Mouse (Mus musculus): ENCODE results near the gene Cep350.

Gene Cep350

DNA sequence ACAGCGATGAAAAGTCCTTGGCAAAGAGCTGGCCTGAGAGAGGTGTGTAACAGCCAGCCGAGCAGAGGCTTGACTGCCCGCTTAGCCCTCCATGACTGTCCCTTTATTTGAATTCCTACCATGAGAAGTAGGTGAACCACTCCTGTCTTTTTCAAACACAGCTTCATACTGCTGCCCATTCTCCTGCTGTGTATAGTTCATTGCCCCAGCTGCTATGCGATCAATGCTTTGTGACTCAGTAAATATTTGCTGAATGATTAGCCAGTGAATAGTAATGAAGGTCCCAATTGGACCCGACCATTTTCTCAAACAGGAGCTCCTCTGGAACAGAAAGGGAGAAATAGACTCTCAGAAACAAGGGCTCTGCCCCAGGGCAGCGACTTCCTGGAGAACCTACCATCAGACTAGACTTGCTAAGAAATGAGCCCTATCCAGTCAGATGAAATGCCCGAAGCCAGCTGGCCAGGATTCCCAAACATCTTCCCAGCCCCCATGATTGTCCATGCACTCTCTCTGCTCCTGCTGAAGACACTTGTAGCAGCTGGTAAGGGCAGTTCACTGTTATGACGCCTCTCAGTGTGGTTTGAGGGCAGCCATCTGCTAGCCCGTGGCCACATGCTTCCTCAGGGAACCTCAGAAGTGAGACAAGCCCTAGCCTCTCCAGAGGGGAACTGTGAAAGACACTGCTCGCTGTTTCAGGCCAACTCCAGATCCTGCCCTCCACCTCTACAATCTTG lies 163.2 kb downstream of the Cep350 start:
- DNase-seq (ENCODE audit: low spot score): no peak

DNA sequence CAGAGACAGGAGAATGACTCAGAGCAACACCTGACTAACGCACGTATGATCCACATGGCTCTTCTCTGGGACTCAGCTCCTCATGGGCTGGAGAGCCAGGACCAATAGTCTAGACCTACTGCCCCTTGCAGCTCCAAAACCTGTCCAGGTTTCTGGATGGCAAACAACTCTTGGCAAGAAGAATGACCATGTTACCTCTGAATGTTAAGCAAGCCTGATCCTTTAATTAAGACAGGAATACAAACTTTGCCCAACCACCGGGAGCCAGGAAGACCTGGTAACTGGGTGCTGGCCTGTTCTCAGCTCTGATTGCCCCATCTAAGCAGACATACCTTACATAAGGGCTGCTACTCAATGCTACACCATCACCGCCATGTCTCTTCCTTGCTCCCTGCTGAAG lies 164.8 kb downstream of the Cep350 start:
- DNase-seq (ENCODE audit: low spot score): no peak

DNA sequence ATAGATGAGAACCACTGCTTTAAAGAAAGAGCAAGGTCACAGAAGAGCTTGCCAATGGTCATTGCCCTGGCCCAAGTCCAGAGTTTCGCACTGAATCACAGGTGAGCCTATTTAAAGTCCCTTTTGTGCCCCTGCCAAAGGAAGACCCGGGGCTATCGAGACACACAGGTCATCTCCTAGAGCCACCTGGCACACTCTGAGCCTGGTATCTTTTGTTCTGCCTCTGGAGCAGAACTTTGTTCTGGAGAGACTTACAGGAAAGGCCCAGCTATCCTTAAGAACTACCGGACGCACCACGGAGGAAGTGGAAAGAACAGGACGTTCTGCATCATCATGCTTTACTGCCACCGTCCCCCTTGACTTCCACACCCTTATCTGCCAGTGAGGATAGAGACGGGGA lies 167.4 kb downstream of the Cep350 start:
- DNase-seq (ENCODE audit: low spot score): no peak

DNA sequence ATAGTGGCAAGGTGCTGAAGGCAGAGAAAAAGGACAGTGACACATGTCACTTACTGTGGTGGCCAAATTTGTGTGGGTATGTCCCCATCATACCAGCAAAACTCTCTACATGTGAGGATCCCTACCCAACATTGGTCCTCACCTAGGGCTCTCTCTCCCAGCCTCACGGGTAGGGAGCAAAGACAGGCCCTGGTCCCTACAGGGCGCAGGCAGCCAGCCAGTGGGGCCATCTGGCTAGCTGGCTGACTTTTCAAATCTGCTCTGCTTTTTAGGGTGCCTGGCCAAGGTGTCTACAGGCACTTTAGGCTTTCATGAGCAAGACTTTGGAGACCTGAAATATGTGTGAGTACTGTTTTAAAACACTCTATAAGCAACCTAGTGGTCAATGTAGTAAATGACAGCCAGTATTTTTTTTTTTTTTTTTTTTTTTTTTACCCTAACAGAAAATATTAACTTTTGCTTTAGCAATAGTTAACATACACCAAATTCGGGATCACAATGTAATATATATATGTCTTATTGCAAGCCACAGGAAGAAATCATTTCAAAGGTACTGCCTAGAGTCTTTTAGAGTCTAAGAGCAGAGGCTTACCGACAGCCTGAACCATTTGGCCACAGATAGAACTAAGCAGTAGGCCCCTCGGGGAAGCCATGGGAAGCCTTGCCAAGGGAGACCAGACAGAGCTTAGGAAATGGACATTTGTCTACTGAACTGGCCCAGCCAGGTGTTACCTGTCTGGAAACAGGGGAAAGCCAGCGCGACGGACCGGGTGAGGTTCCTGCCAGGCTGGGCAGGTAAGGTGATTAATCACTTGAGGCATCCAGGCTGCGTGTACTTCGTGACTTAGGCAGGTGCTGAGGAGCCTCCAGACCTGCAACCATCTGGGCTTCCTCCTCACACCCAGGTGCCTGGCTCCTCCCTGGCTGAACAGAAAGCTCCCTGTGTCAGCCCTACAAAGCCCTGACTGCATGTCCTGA lies 171.8 kb downstream of the Cep350 start:
- DNase-seq (ENCODE audit: low spot score): no peak

DNA sequence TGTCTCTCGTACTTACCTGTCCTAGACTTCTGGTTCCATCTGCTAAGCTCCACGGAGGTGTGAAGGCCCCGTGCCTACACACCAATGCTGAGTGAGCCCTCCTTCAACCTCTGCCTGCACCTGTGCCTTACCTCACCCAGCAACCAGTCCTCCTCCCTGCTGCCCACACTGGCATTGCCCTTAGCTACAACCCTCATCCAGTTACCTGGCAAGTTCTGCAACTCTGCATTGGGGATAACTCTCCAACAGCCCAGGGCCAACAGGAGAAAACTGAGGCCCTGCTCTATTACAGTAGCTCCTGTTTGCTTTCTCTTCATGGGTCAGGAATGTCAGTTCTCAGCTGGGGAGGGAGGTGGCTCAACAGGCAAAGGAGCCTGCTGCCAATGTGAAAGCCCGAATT lies 175.1 kb downstream of the Cep350 start:
- no peak for DNase-seq (ENCODE audit: low spot score)

DNA sequence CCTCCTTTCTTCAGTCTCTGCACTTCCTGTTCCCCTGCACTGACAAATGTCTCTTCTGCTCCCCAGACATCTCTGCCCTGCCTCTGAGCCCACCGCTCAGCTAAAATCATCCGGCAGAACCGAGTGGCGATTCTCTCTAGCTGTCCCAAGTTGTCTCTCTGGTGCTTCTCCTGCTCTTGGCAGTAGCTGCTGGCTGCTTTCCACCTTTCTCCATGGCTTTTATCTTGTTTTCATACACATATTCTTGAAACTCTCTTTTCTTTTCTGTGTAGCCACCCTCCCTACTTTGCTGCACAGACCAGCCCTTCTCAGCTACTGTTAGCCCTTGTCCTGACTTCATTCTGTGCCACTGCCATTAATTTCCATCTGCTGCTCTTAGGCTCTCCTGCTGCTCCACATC lies 175.6 kb downstream of the Cep350 start:
- no peak for DNase-seq (ENCODE audit: low spot score)

DNA sequence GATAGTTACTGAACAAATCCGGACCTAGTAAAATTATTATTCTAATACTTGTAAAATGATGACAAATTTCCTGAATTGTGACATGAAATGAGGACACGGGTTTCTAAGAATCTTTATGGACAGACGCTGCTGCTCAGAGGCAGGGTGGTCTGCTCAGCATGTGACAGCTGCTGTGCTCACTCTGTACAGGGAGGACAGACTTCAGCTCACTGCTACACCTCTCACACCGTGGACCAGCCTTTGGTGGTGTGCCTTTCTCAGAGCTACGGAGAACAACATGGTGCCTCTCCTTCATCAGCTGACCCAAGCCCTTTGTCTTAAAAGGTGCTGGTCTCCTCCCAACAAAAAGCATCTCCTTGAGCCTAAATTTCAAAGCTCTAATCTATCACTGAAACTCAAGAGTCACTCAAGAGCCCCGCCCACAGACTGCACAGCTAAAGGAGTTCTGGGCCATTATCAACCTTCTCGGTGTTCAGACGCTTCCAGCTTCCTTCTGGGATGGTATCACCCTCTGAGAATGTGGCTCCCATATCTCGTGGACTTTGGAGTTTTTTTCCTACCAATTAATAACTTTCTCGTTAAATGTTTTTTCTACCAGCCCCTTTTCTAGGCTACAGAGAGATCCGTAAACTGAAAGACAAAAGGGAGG lies 176.2 kb downstream of the Cep350 start:
- DNase-seq (ENCODE audit: low spot score): no peak

DNA sequence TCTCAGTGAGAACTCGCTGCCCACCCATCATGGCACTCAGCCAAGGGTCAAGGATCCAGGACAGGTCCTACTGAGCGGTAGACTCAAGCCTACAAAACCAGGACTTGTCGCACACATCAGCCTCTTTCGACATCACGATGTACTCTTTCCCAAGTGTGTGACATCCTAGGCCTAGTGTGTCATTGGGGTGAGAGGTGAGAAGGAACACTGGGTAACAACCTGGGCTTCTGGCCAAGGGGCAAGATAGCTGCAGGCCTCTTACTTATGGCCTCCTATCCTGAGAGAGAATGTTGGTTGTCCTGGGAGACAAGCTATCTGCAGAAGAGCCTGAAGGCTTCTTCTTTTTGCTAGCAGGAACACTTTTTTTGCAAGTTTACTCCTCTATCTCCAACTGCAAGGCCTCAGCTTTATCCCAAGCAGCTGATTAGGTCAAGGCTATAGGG lies 177.2 kb downstream of the Cep350 start:
- no peak for DNase-seq (ENCODE audit: low spot score)

All from ovary, postnatal 10 days (tissue).